Comparison of ENCODE assay signal across 9 mouse cellular contexts in the genomic region with DNA sequence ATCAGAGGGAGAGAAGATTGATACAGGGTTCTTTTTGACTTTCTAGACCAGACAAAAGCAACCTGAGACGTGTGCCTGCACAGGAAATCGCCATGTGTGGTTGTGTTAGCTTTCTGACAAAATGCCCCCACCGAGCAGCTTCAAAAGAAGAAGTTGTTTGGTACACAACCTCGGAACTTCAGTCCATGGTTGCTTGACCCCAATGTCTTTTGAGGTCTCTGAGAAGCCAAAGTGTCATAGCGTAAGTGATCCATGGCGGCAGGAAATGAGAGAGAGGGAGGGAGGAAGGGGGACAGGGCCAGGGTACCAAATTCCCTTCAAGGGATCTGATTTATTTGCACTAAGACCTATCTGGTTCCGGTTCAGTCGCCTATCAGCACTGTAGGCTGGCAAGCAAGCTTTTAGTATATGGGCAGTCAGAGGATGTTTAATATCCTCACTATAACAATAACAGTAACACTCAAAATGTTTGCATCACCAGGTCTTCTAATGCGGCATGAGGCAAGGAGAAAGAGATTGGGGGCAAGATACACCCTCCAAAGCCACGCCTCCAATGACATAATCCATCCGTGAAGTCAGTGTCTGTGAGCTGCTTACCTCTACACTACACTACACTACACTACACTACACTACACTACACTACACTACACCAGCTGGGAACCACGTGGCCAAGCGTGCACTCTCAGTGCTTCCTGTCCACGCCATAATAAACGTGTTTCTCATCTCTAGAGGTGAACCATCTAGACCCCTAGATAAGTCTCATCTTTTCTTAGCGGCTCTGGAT. TPM values are rescaled to one million over a fixed set of nuclear protein-coding genes. Genes with fewer than 3 reads are reported as not detected.
A peak's percentile ranks its signal among the peaks of the same experiment; 100 is the strongest.
DNase-seq lines count a peak whose midpoint lies in the region; ATAC-seq lines count a peak whose summit lies in the region.
"Had no signal": no experiment of that assay in that cellular context is flagged by ENCODE, and none has a peak within 500 bp of the region (broad histone marks: within the 10 kb centered on the region; RNA-seq: fewer than 3 reads in every experiment).

No protein-coding gene starts in this region.

- peaks cover 3% of the 10 kb centered on the region; the same call in 1 of the 2 replicates for H3K4me1 ChIP-seq in lung, embryonic 16.5 days (replicated peaks; ENCODE audit: control insufficient read depth, insufficient read depth, low read length)

- no peaks in the 10 kb centered on the region for H3K9me3 ChIP-seq in lung, embryonic 16.5 days (ENCODE audit: control insufficient read depth, low read length)
- H3K9me3 ChIP-seq: neural tube, embryonic 12.5 days had no signal

- no peaks in the 10 kb centered on the region for H3K36me3 ChIP-seq in lung, embryonic 16.5 days (ENCODE audit: control insufficient read depth, insufficient read depth, low read length)
- H3K36me3 ChIP-seq: neural tube, embryonic 12.5 days had no signal

- peak; percentile 84 for DNase-seq in heart, adult 11 months
- no peak for DNase-seq in heart, postnatal 14 days
- no peak for DNase-seq in lung, postnatal 14 days
- DNase-seq in frontal cortex, adult 2 months (ENCODE audit: extremely low spot score in 1 of 2, low spot score in 1 of 2), result no peak
- DNase-seq in layer of hippocampus, postnatal 14 days (ENCODE audit: low spot score in 2 of 2), result no peak

- peaks cover 5% of the 10 kb centered on the region; the same call in 1 of the 2 replicates for H3K27me3 ChIP-seq in lung, embryonic 16.5 days (ENCODE audit: control insufficient read depth, insufficient read depth, low read depth, low read length)

- H3K4me3 ChIP-seq in lung, embryonic 16.5 days (ENCODE audit: low read length), result no peak overlapping the region

- H3K9ac ChIP-seq in lung, embryonic 16.5 days (ENCODE audit: low read length), result no peak overlapping the region

- WGBS in lung, embryonic 16.5 days, result 62% methylated on average over 16 of the region's 16 CpGs

- ATAC-seq in lung, embryonic 16.5 days (ENCODE audit: low read depth), result no peak
- ATAC-seq in granulocyte monocyte progenitor cell, adult 5-6 weeks (replicated peaks; ENCODE audit: poor library complexity, severe bottlenecking), result peak; percentile 25
- peak; percentile 45; the same call in 1 of the 2 replicates for ATAC-seq in neutrophil, adult 5-6 weeks (ENCODE audit: extremely low read depth, insufficient number of reproducible peaks, low FRiP score, poor library complexity, severe bottlenecking)

- intact Hi-C loops in heart, postnatal 14 days (cut with DNase I), result loop anchor here (5.0 to 10.0 kb wide), 2 partner anchors 398 to 555 kb away; no protein-coding TSS in a partner anchor

- no peak overlapping the region for H3K27ac ChIP-seq in lung, embryonic 16.5 days (ENCODE audit: low read length)
- H3K27ac ChIP-seq: neural tube, embryonic 12.5 days had no signal

- peak overlapping the region; percentile 68 for H3K4me2 ChIP-seq in lung, embryonic 16.5 days (ENCODE audit: low read depth, low read length)

RNA-seq across cellular contexts. Expression of gene Irak3, which starts 0.7 kb away (rescaled TPM):
- 1 to 10 TPM; 2.9 to 4.8 TPM for total RNA-seq in heart, postnatal 14 days (2021)
- polyA plus RNA-seq in lung, embryonic 16.5 days (2015; fragmentation: Nextera tagmentation; extraction: Ambion mirVana), result 1.2 and 1.3 TPM in 2 replicates
- total RNA-seq in granulocyte monocyte progenitor cell, adult 5-6 weeks (2014; fragmentation: Nextera tagmentation), result 37.4 and 45.1 TPM in 2 replicates
- total RNA-seq in granulocyte monocyte progenitor cell, adult 5-6 weeks (2017), result 21.7 and 24.0 TPM in 2 replicates
- total RNA-seq in neutrophil, adult 5-6 weeks (2017), result 48.1 and 59.9 TPM in 2 replicates
- polyA plus RNA-seq in frontal cortex, adult 2 months (2012; rRNA removed), result 0.80 TPM in 2 replicates
- total RNA-seq in layer of hippocampus, postnatal 14 days (2021), result under 1 TPM; 0.18 to 0.69 TPM

RNA-seq across cellular contexts. Expression of gene Tmbim4, which starts 1.3 kb away (rescaled TPM):
- total RNA-seq in heart, postnatal 14 days (2021), result 10 to 100 TPM; 91.0 to 91.8 TPM
- polyA plus RNA-seq in lung, embryonic 16.5 days (2015; fragmentation: Nextera tagmentation; extraction: Ambion mirVana), result 99.3 and 102 TPM in 2 replicates
- total RNA-seq in granulocyte monocyte progenitor cell, adult 5-6 weeks (2014; fragmentation: Nextera tagmentation), result 87.9 and 100 TPM in 2 replicates
- 100 and 140 TPM in 2 replicates for total RNA-seq in granulocyte monocyte progenitor cell, adult 5-6 weeks (2017)
- total RNA-seq in neutrophil, adult 5-6 weeks (2017), result 96.5 and 104 TPM in 2 replicates
- polyA plus RNA-seq in frontal cortex, adult 2 months (2012; rRNA removed), result 86.5 and 99.3 TPM in 2 replicates
- 10 to 100 TPM; 56.1 to 62.4 TPM for total RNA-seq in layer of hippocampus, postnatal 14 days (2021)

RNA-seq across cellular contexts. Expression of gene Llph, which starts 24.2 kb away (rescaled TPM):
- 1 to 10 TPM; 4.8 to 8.5 TPM for total RNA-seq in heart, postnatal 14 days (2021)
- polyA plus RNA-seq in lung, embryonic 16.5 days (2015; fragmentation: Nextera tagmentation; extraction: Ambion mirVana), result 44.6 and 46.2 TPM in 2 replicates
- 73.4 and 83.8 TPM in 2 replicates for total RNA-seq in granulocyte monocyte progenitor cell, adult 5-6 weeks (2014; fragmentation: Nextera tagmentation)
- total RNA-seq in granulocyte monocyte progenitor cell, adult 5-6 weeks (2017), result 80.4 and 84.9 TPM in 2 replicates
- 37.6 and 42.4 TPM in 2 replicates for total RNA-seq in neutrophil, adult 5-6 weeks (2017)
- polyA plus RNA-seq in frontal cortex, adult 2 months (2012; rRNA removed), result 43.0 and 49.0 TPM in 2 replicates
- 10 to 100 TPM; 15.0 to 19.5 TPM for total RNA-seq in layer of hippocampus, postnatal 14 days (2021)
